Mouse (Mus musculus) myocyte (in vitro differentiated cells): Measurements from ENCODE around the gene Apba1.

Experiments
- POLR2A ChIP-seq: IDR thresholded peaks from one replicate; pipeline ENCODE4 v1.6.1; 2011; ENCODE audit warnings: low read depth, mild to moderate bottlenecking, control low read depth, moderate library complexity; ENCODE audit not compliant: insufficient read length
- POLR2AphosphoS2 ChIP-seq: IDR thresholded peaks from one replicate; pipeline ENCODE4 v1.6.1; 2011; ENCODE audit warnings: low read depth, control low read depth; ENCODE audit not compliant: insufficient read length
- TCF12 ChIP-seq: IDR thresholded peaks from one replicate; pipeline ENCODE4 v1.6.1; 2011; ENCODE audit warnings: mild to moderate bottlenecking, control low read depth; ENCODE audit not compliant: poor library complexity, insufficient read depth, severe bottlenecking
- TCF3 ChIP-seq: IDR thresholded peaks from one replicate; pipeline ENCODE4 v1.6.1; 2011; ENCODE audit warnings: low read depth, control low read depth; ENCODE audit not compliant: insufficient read length

DNA sequence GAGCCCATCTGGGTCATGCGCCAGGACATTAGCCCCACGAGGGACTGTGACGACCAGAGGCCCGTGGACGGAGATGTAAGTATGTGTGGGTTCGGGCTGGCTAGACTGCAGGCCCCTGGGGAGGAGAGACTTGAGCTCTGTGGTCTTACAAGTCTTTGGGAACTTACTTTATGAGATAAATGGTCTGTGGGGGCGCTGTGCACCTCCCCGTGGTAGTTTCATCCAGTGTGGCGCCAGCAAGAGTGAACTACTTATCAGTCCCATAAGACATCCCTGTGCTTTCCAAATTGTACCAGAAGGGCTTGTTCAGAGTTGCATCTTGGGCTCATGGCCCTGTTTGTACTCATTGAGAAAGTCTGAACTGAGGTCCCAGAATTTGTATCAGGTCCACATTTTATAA lies 135.3 kb downstream of the Apba1 start:
- TF ChIP-seq TCF12 (no peak), POLR2A (no peak), TCF3 (no peak), POLR2AphosphoS2 (no peak)
